Mouse (Mus musculus) bone marrow macrophage, adult 2 months (primary cell): Measurements from ENCODE around the gene Afap1l2.

Source experiments
- CTCF ChIP-seq: IDR thresholded peaks from 2 replicates; pipeline ENCODE4 v1.5.1; 2012; ENCODE audit warnings: low read depth, mild to moderate bottlenecking, low read length, moderate library complexity
- POLR2A ChIP-seq: IDR thresholded peaks from 2 replicates; pipeline ENCODE4 v1.6.1; 2012; ENCODE audit warnings: mild to moderate bottlenecking, low read depth, low read length, borderline replicate concordance

GRCm38 (mm10) chr19:57005062-57005461, 3.0 kb downstream of the Afap1l2 start:
- no peak for TF ChIP-seq CTCF
- TF ChIP-seq POLR2A, result no peak
